Mouse (Mus musculus) hindbrain, embryonic 14.5 days (tissue): ENCODE measurements around the gene Dip2c. TPM values are rescaled to one million over a fixed set of nuclear protein-coding genes. Genes with fewer than 3 reads are reported as not detected.

Experiments used
- ATAC-seq: fragments of 200-750 bp; cut with Nextera tagmentation; 2 replicates; pipeline ENCODE4 v1.8.0; 2017; ENCODE audit warnings: moderate number of reproducible peaks, mild to moderate bottlenecking, moderate TSS enrichment, moderate library complexity; ENCODE audit not compliant: low FRiP score
- DNase-seq: peaks from one replicate; pipeline ENCODE4 v3.0.0-alpha.2; 2015; ENCODE audit warnings: low spot score
- H3K27ac ChIP-seq: fragments of 300-500 bp; sonication (generic); 2 replicates; pipeline ENCODE4 v1.5.1; 2014; ENCODE audit warnings: mild to moderate bottlenecking, moderate library complexity
- H3K27me3 ChIP-seq: fragments of 300-500 bp; sonication (generic); 2 replicates; pipeline ENCODE4 v1.6.1; 2014; ENCODE audit warnings: mild to moderate bottlenecking, low read length, mixed read lengths; ENCODE audit not compliant: control insufficient read depth, insufficient read depth
- H3K36me3 ChIP-seq: fragments of 300-500 bp; sonication (generic); replicated peaks from 2 replicates; pipeline ENCODE4 v1.6.1; 2014; ENCODE audit not compliant: control insufficient read depth, insufficient read depth
- H3K4me1 ChIP-seq: fragments of 300-500 bp; sonication (generic); replicated peaks from 2 replicates; pipeline ENCODE4 v1.6.1; 2014; ENCODE audit warnings: antibody characterized with exemption, low read length, mixed read lengths; ENCODE audit not compliant: control insufficient read depth, insufficient read depth
- H3K4me2 ChIP-seq: fragments of 300-500 bp; sonication (generic); replicated peaks from 2 replicates; pipeline ENCODE4 v1.6.1; 2014; ENCODE audit warnings: mild to moderate bottlenecking, moderate library complexity
- H3K4me3 ChIP-seq: fragments of 300-500 bp; sonication (generic); replicated peaks from 2 replicates; pipeline ENCODE4 v1.5.1; 2014; ENCODE audit warnings: mild to moderate bottlenecking, low read length
- H3K9ac ChIP-seq: fragments of 300-500 bp; sonication (generic); 2 replicates; pipeline ENCODE4 v1.6.1; 2014
- H3K9me3 ChIP-seq: fragments of 300-500 bp; sonication (generic); 2 replicates; pipeline ENCODE4 v1.6.1; 2016; ENCODE audit warnings: low read length; ENCODE audit not compliant: control insufficient read depth
- WGBS: fragments of 180-500 bp; shearing (Covaris S2); extraction: QIAGEN DNeasy Blood & Tissue Kit; methylation state at CpG from one replicate; pipeline ENCODE4 v1.1.7; 2014; 5-methylcytosine and 5-hydroxymethylcytosine counted together
- polyA plus RNA-seq: library from polyadenylated mRNA; unstranded; fragments of >200 nt; fragmentation: Nextera tagmentation; extraction: Ambion mirVana; gene quantifications from 2 replicates; pipeline ENCODE4 v1.2.1, GENCODE M21; 2014

Dip2c gene
- polyA plus RNA-seq, 1 experiment from 2014 or later, result 24.0 TPM

DNA sequence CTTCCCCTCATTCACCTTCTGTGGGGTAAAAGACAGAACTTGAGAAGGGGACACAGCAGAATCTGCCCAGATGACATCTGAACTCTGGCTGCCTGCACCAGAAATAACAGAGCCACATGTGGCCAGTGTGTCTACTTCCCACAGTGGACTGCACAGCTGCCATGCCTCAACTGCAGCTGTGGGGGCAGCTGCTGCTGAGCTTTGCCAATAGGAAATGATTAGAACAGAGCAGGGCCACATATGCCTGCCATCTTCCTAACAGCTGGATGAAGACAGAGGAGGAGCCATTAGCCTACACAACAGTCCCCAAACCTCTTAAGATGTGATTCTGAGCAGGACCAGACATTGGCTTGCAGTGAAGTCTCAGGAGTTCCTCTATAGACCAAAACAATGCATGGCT lies 419.5 kb downstream of the Dip2c start:
- no peak for DNase-seq
- H3K4me1 ChIP-seq, result no peaks in the 10 kb centered on the region
- no peaks in the 10 kb centered on the region for H3K9me3 ChIP-seq
- no peak for ATAC-seq
- H3K27me3 ChIP-seq, result no peaks in the 10 kb centered on the region
- no peak overlapping the region for H3K9ac ChIP-seq
- H3K36me3 ChIP-seq, result peaks cover 69% of the 10 kb centered on the region
- H3K27ac ChIP-seq, result no peak overlapping the region
- no peak overlapping the region for H3K4me3 ChIP-seq
- H3K4me2 ChIP-seq, result no peak overlapping the region

GRCm38 (mm10) chr13:9697340-9697739 lies 421.0 kb downstream of the Dip2c start:
- no peak overlapping the region for H3K4me2 ChIP-seq
- WGBS, result 96% methylated on average over 4 of the region's 4 CpGs
- no peak for ATAC-seq

DNA sequence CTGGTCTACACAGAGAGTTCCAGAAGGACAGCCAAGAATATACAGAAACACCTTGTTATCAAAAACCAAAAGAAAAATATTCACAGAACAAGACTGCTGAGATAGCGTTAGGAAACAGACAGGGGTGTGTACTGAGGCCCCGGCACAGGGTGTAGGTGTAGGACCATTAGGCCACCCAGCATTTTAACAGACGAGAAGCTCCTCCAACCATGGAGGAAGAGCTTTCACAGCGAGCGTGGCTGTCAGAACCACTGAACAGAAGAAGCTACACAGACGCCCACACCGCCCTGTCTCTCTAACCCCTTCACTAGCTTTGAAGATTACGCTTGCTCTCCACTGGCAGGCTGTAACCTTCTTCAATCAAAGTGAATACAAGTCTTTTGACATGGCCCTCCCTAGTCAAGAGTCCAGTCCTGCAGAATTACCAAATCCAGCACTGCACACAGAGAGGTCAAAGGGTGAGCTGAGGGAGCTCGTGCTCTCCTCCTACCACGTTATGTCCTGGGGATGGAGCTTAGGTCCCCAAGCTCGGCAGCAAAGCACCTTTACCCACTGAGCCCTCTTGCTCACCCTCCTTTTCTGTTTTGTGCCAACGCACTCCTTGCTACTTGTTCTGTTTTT lies 426.4 kb downstream of the Dip2c start:
- no peak overlapping the region for H3K9ac ChIP-seq
- peaks cover 9% of the 10 kb centered on the region for H3K36me3 ChIP-seq
- no peak overlapping the region for H3K4me3 ChIP-seq
- no peak for DNase-seq
- H3K4me1 ChIP-seq, result no peaks in the 10 kb centered on the region
- no peak overlapping the region for H3K27ac ChIP-seq
- WGBS, result 79% methylated on average over 12 of the region's 12 CpGs
- no peaks in the 10 kb centered on the region for H3K27me3 ChIP-seq
- H3K4me2 ChIP-seq, result no peak overlapping the region
- no peak for ATAC-seq
- H3K9me3 ChIP-seq, result no peaks in the 10 kb centered on the region

More at GRCm38 (mm10) chr13:9697340-9697739, 421.0 kb downstream of the Dip2c start:
- H3K27ac ChIP-seq, result no peak overlapping the region
- H3K9ac ChIP-seq, result no peak overlapping the region
- H3K4me3 ChIP-seq, result no peak overlapping the region
- no peaks in the 10 kb centered on the region for H3K9me3 ChIP-seq
- peaks cover 54% of the 10 kb centered on the region for H3K36me3 ChIP-seq
- H3K4me1 ChIP-seq, result no peaks in the 10 kb centered on the region
- H3K27me3 ChIP-seq, result no peaks in the 10 kb centered on the region
- no peak for DNase-seq

DNA sequence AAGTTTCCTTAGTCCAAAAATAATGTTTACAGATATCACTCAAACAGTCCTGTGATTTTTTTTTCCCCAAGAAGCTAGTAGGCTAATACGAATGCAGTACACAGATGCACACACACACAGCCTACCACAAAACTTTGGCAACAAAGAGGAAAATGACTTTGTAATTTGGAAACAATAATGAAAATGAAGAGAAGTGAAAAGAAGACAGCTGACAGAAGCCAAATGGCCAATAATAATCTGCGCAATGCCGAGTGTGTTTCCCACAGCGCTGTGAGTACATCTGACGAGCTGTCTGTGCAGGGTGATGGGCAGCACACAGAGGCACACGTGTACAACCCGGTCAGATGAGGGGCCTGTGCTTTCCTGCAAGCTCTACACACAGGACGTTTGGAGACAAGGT lies 430.4 kb downstream of the Dip2c start:
- 0 out of 2 replicates have a peak, but pooled peaks cover 11% of the 10 kb centered on the region for H3K36me3 ChIP-seq
- 91% methylated on average over 8 of the region's 8 CpGs for WGBS
- no peak overlapping the region for H3K27ac ChIP-seq
- ATAC-seq, result no peak
- H3K27me3 ChIP-seq, result no peaks in the 10 kb centered on the region
- no peak for DNase-seq
- H3K9ac ChIP-seq, result no peak overlapping the region
- no peak overlapping the region for H3K4me3 ChIP-seq
- no peaks in the 10 kb centered on the region for H3K9me3 ChIP-seq
- no peaks in the 10 kb centered on the region for H3K4me1 ChIP-seq
- no peak overlapping the region for H3K4me2 ChIP-seq

- Histone ChIP-seq H3K4me2 (no peak overlapping the region), H3K27me3 (no peaks in the 10 kb centered on the region), H3K27ac (no peak overlapping the region), H3K36me3 (0 out of 2 replicates have a peak, but pooled peaks cover 11% of the 10 kb centered on the region), H3K9me3 (no peaks in the 10 kb centered on the region), H3K9ac (no peak overlapping the region), H3K4me3 (no peak overlapping the region), H3K4me1 (no peaks in the 10 kb centered on the region)
- no peak for DNase-seq
- ATAC-seq, result no peak
- 93% methylated on average over 7 of the region's 7 CpGs for WGBS
Observed at GRCm38 (mm10) chr13:9708433-9709240, 432.3 kb downstream of the Dip2c start.

DNA sequence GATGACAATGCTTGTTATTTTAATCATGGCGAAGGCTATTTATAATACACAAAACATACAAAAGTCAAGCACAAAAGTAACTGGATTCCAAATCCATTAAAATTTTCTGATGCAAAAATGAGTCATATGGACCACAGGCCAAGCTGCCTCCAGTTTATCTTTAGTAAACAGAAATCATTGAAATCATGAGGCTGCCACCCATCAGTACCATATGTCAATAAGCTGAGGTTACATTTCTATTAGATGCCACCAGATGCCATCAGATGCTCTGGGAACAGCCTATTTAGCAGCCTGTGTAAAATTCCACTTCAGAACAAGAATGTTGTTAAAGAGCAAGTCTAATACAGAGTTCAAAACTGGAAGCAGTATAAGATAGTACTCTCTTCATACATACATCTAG lies 436.1 kb downstream of the Dip2c start:
- H3K27ac ChIP-seq, result no peak overlapping the region
- 100% methylated on average over 1 of the region's 1 CpGs for WGBS
- no peaks in the 10 kb centered on the region for H3K4me1 ChIP-seq
- no peaks in the 10 kb centered on the region for H3K27me3 ChIP-seq
- peaks cover 20% of the 10 kb centered on the region; the same call in 1 of the 2 replicates for H3K36me3 ChIP-seq
- no peak overlapping the region for H3K4me3 ChIP-seq
- ATAC-seq (no peak), DNase-seq (no peak)
- H3K4me2 ChIP-seq, result no peak overlapping the region
- no peak overlapping the region for H3K9ac ChIP-seq
- no peaks in the 10 kb centered on the region for H3K9me3 ChIP-seq

DNA sequence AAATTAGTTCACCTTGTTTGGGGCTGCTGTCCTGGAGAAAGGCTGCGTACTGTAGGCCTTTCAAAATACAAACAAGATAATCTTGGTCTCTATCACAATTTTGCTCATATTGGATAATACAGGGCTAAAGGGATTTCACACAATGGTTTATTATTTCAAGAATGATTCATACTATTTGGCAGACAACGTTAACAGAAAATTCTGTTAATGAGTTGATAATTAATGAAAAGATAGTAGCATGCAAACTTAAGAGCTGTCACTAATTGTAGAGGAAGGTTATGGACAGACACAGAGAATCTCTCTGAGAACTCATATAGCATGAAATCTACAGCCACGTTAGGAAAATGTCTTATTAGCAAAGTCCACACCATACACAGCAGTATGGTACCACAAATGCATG lies 436.6 kb downstream of the Dip2c start:
- Histone ChIP-seq H3K4me2 (no peak overlapping the region), H3K9ac (no peak overlapping the region), H3K4me1 (no peaks in the 10 kb centered on the region), H3K9me3 (no peaks in the 10 kb centered on the region), H3K27me3 (no peaks in the 10 kb centered on the region), H3K27ac (no peak overlapping the region), H3K4me3 (no peak overlapping the region), H3K36me3 (peaks cover 20% of the 10 kb centered on the region; the same call in 1 of the 2 replicates)
- DNase-seq (no peak), ATAC-seq (no peak)
- WGBS, result 94% methylated on average over 3 of the region's 3 CpGs

DNA sequence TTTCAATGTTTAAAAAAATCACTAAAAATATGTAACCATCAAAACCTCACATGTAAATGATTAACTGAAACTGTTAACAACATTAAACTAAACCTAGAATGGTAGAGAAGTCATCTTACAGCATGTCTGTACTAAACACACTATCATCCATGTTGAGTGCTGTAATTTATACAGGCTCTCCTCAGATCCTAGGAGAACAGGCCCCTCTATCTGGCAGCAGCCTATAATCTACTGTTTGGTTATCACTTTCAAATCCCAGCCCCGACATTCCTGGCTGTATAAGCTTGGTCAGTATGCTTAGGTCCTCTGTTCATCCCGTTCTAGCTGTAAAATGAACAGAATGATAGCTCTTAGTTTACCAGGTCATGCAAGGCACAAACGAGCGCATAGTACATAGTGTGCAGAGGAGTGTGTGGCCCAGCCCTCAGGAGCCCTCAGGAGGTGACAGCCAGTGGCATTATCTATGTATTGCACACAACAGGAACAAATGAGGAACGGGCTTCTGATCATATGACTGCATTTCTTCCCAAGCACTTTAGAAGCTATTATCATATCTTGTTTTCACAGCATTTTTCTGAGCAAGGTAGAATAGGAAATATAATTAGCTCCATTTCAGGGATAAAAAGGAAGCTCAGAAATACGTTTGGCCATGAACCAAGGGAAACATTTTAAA lies 437.3 kb downstream of the Dip2c start:
- no peaks in the 10 kb centered on the region for H3K27me3 ChIP-seq
- no peak overlapping the region for H3K27ac ChIP-seq
- no peak overlapping the region for H3K9ac ChIP-seq
- no peak overlapping the region for H3K4me2 ChIP-seq
- no peaks in the 10 kb centered on the region for H3K9me3 ChIP-seq
- no peak for DNase-seq
- H3K4me1 ChIP-seq, result no peaks in the 10 kb centered on the region
- H3K36me3 ChIP-seq, result peaks cover 17% of the 10 kb centered on the region; the same call in 1 of the 2 replicates
- WGBS, result 87% methylated on average over 6 of the region's 6 CpGs
- H3K4me3 ChIP-seq, result no peak overlapping the region
- no peak for ATAC-seq

- Histone ChIP-seq H3K27me3 (no peaks in the 10 kb centered on the region), H3K4me2 (no peak overlapping the region), H3K9me3 (no peaks in the 10 kb centered on the region), H3K4me1 (no peaks in the 10 kb centered on the region), H3K9ac (no peak overlapping the region), H3K4me3 (no peak overlapping the region), H3K36me3 (peaks cover 22% of the 10 kb centered on the region), H3K27ac (no peak overlapping the region)
- 94% methylated on average over 1 of the region's 1 CpGs for WGBS
- ATAC-seq (no peak), DNase-seq (no peak)
Observed at GRCm38 (mm10) chr13:9715224-9715623, 438.9 kb downstream of the Dip2c start.
